Mouse (Mus musculus): ENCODE measurements around the gene Dnah2.

DNA sequence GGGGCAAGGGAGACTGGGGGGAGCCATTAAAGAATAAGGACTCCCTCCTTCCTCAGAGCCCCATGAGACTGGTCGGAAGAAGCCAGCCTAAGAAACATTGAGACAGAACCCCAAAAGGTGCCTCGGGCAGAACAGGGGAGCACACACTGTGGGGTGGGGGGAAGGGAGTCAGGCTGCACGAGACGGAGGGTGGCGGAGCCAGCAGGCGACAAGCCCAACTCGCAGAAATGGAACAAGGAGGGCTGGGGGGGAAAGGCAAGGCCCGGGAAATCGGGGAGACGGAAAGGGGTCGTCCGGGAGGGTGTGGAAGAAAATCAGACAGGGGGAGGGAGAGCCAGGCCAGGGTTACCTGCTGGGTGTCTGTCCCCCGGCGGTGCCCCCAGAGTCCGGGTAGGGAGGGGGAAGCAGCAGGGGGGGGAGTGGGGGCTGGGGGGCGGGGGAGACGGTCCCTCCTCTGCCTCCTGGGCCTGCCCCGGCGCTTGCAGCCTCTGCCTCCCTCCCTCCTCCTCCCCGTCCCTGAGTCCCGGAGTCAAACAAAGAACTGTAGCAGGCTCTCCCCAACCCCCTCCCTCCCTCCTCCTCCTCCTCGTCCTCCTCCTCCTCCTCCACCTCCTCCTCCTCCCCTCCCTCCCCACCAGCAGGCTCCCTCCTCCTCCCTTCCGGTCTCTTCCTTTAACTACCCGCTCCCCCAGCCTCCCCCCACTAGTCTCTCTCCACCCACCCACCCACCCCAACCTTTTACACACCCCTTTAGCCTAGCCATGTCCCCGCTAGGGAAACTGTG lies 133.1 kb downstream of the Dnah2 start:
- no peak for TF ChIP-seq CTCF (IDR thresholded peaks at IDR 0.05; ENCODE audit: low read depth, low read length)
- TF ChIP-seq POLR2A (IDR thresholded peaks at IDR 0.05; ENCODE audit: insufficient read depth, low read length) = no peak

Measured in ES-Bruce4 (cell line).